Mouse (Mus musculus) ES-Bruce4 (cell line): ENCODE measurements around the gene Kirrel.

Source experiments
- CTCF ChIP-seq: IDR thresholded peaks from one replicate; pipeline ENCODE4 v1.8.1; 2011; ENCODE audit warnings: low read depth, low read length
- EP300 ChIP-seq: IDR thresholded peaks from 2 replicates; pipeline ENCODE4 v1.6.1; 2011; ENCODE audit warnings: low read depth, low read length; ENCODE audit not compliant: insufficient read depth
- POLR2A ChIP-seq: IDR thresholded peaks from one replicate; pipeline ENCODE4 v1.8.1; 2011; ENCODE audit warnings: low read length; ENCODE audit not compliant: insufficient read depth

DNA sequence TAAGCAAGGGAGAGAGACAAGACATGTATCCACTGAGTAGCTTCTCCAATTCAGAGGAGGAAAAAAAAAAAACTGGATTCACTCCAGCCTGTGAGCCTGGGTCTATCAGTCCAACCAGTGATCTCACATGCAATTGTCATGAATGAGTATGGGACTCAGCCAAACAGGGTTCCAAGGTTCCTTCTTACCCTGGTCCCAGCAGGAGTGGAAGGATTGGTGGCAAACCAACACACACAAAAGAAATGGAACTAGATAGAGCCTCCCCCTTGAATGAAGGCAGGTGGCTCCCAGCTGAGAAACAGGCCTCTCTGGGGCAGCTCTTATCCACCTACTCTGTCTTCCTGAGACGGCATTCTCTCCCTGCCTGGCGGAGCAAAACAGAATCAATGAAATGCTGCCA lies 21.5 kb downstream of the Kirrel start:
- no peak for TF ChIP-seq CTCF
- TF ChIP-seq POLR2A = no peak
- TF ChIP-seq EP300 = no peak
